Mouse (Mus musculus) CH12.LX (cell line): ENCODE data around the gene Cd247.

Source experiments
- CTCF ChIP-seq, 2 experiments: IDR thresholded peaks in 1 of 2; conservative IDR thresholded peaks in 1 of 2; 2 replicates each; pipeline ENCODE4 v1.5.1; 2011 to 2012; ENCODE audit warnings: low read depth in 2 of 2, low read length in 2 of 2, improper control_type of control experiment in 1 of 2, inconsistent platforms in 1 of 2, mild to moderate bottlenecking in 1 of 2, moderate library complexity in 1 of 2
- E2F4 ChIP-seq: IDR thresholded peaks from 2 replicates; pipeline ENCODE4 v1.6.1; 2011; ENCODE audit warnings: low read depth, low read length, improper control_type of control experiment; ENCODE audit not compliant: insufficient replicate concordance
- EP300 ChIP-seq: IDR thresholded peaks from 2 replicates; pipeline ENCODE4 v1.6.1; 2011; ENCODE audit warnings: low read length, improper control_type of control experiment
- JUND ChIP-seq: conservative IDR thresholded peaks from 2 replicates; pipeline ENCODE4 v1.6.1; 2011; ENCODE audit warnings: low read depth, low read length, improper control_type of control experiment
- KAT2A ChIP-seq: IDR thresholded peaks from 2 replicates; pipeline ENCODE4 v1.6.1; 2012; ENCODE audit warnings: low read length, improper control_type of control experiment, inconsistent platforms; ENCODE audit not compliant: insufficient replicate concordance
- POLR2A ChIP-seq: IDR thresholded peaks from 2 replicates; pipeline ENCODE4 v1.6.1; 2011; ENCODE audit warnings: low read depth, mild to moderate bottlenecking, improper control_type of control experiment, low read length
- SIN3A ChIP-seq: IDR thresholded peaks from 2 replicates; pipeline ENCODE4 v1.6.1; 2012; ENCODE audit warnings: low read length, improper control_type of control experiment, inconsistent platforms
- TBP ChIP-seq: conservative IDR thresholded peaks from 2 replicates; pipeline ENCODE4 v1.6.1; 2011; ENCODE audit warnings: low read depth, low read length, improper control_type of control experiment

DNA sequence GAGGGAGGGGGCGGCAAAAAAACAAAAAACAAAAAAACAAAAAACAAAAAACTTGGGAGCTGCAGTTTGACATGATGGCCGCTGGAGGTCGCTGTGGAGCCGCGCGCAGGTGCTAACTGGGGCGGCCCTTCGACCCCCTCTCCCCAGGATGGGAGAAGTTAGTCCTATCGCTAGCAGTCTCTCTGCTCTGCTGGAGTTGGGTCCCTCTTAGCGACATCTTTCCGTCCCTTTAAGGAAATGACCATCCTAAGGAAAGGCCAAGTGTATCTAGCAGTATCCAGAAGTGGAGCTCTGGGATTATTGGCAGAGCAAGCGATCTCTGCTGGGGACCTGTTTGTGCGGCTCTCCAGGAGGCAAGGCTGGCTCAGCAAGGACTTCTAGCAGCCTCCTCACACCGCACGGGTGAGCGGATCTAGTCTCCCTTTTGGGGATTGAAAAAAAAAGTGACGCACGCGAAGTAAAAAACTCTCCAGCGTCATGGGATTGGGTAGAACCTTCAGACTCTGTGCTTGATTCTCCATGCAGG is 7.8 kb upstream of the Cd247 start:
- no peak for TF ChIP-seq POLR2A
- TF ChIP-seq CTCF (conservative IDR thresholded peaks at IDR 0.05 in 1 of 2, IDR thresholded peaks at IDR 0.05 in 1 of 2; ENCODE audit: low read depth in 2 of 2, low read length in 2 of 2), result peak; percentile 54 to 88
- TF ChIP-seq EP300, result no peak
- no peak for TF ChIP-seq KAT2A
- no peak; the same call in 1 of the 2 replicates for TF ChIP-seq SIN3A
- no peak for TF ChIP-seq JUND
- no peak for TF ChIP-seq E2F4
- TF ChIP-seq TBP, result no peak
